Mouse (Mus musculus): ENCODE results near the gene Foxp1. TPM values are rescaled to one million over a fixed set of nuclear protein-coding genes. Genes with fewer than 3 reads are reported as not detected.

The Foxp1 gene
- polyA plus RNA-seq, 1 experiment: 93.7 TPM

- WGBS: 82% methylated on average over 3 of the region's 3 CpGs
- Histone ChIP-seq H3K4me3 (replicated peaks; ENCODE audit: control insufficient read depth, low read depth, low read length) (no peak overlapping the region), H3K27ac (ENCODE audit: control insufficient read depth, insufficient read depth, low read depth, low read length, poor library complexity) (no peak overlapping the region), H3K4me1 (ENCODE audit: control insufficient read depth, insufficient read depth, low read length) (no peaks in the 10 kb centered on the region; the same call in 1 of the 2 replicates)
- TF ChIP-seq CTCF (IDR thresholded peaks at IDR 0.05; ENCODE audit: control insufficient read depth, insufficient read depth, low read length): no peak
- TF ChIP-seq POLR2A (IDR thresholded peaks at IDR 0.05; ENCODE audit: borderline replicate concordance, control insufficient read depth, low read depth, low read length): no peak
Measured at GRCm38 (mm10) chr6:99314746-99315145, 207.8 kb downstream of the Foxp1 start.

GRCm38 (mm10) chr6:99310529-99310928 is 212.0 kb downstream of the Foxp1 start:
- 91% methylated on average over 12 of the region's 12 CpGs for WGBS

GRCm38 (mm10) chr6:99310171-99310500 is 212.4 kb downstream of the Foxp1 start:
- no peak overlapping the region for H3K27ac ChIP-seq (ENCODE audit: control insufficient read depth, insufficient read depth, low read depth, low read length, poor library complexity)
- H3K4me3 ChIP-seq (replicated peaks; ENCODE audit: control insufficient read depth, low read depth, low read length): no peak overlapping the region
- WGBS: 91% methylated on average over 3 of the region's 3 CpGs

More at GRCm38 (mm10) chr6:99310529-99310928, 212.0 kb downstream of the Foxp1 start:
- Histone ChIP-seq H3K27ac (ENCODE audit: control insufficient read depth, insufficient read depth, low read depth, low read length, poor library complexity) (no peak overlapping the region), H3K4me3 (replicated peaks; ENCODE audit: control insufficient read depth, low read depth, low read length) (no peak overlapping the region), H3K4me1 (ENCODE audit: control insufficient read depth, insufficient read depth, low read length) (no peaks in the 10 kb centered on the region; the same call in 1 of the 2 replicates)
- no peak for TF ChIP-seq CTCF (IDR thresholded peaks at IDR 0.05; ENCODE audit: control insufficient read depth, insufficient read depth, low read length)
- no peak for TF ChIP-seq POLR2A (IDR thresholded peaks at IDR 0.05; ENCODE audit: borderline replicate concordance, control insufficient read depth, low read depth, low read length)

GRCm38 (mm10) chr6:99309466-99310170 is 212.9 kb downstream of the Foxp1 start:
- 85% methylated on average over 14 of the region's 14 CpGs for WGBS
- TF ChIP-seq POLR2A (IDR thresholded peaks at IDR 0.05; ENCODE audit: borderline replicate concordance, control insufficient read depth, low read depth, low read length) (no peak), CTCF (IDR thresholded peaks at IDR 0.05; ENCODE audit: control insufficient read depth, insufficient read depth, low read length) (no peak)
- no peak overlapping the region for H3K27ac ChIP-seq (ENCODE audit: control insufficient read depth, insufficient read depth, low read depth, low read length, poor library complexity)
- H3K4me1 ChIP-seq (ENCODE audit: control insufficient read depth, insufficient read depth, low read length): no peaks in the 10 kb centered on the region; the same call in 1 of the 2 replicates
- no peak overlapping the region for H3K4me3 ChIP-seq (replicated peaks; ENCODE audit: control insufficient read depth, low read depth, low read length)

More at GRCm38 (mm10) chr6:99310171-99310500, 212.4 kb downstream of the Foxp1 start:
- no peak for TF ChIP-seq CTCF (IDR thresholded peaks at IDR 0.05; ENCODE audit: control insufficient read depth, insufficient read depth, low read length)
- TF ChIP-seq POLR2A (IDR thresholded peaks at IDR 0.05; ENCODE audit: borderline replicate concordance, control insufficient read depth, low read depth, low read length): no peak
- no peaks in the 10 kb centered on the region; the same call in 1 of the 2 replicates for H3K4me1 ChIP-seq (ENCODE audit: control insufficient read depth, insufficient read depth, low read length)

- TF ChIP-seq CTCF (IDR thresholded peaks at IDR 0.05; ENCODE audit: control insufficient read depth, insufficient read depth, low read length) (no peak), POLR2A (IDR thresholded peaks at IDR 0.05; ENCODE audit: borderline replicate concordance, control insufficient read depth, low read depth, low read length) (no peak)
- peaks cover 1% of the 10 kb centered on the region; the same call in 1 of the 2 replicates for H3K4me1 ChIP-seq (ENCODE audit: control insufficient read depth, insufficient read depth, low read length)
- 73% methylated on average over 3 of the region's 3 CpGs for WGBS
- no peak overlapping the region for H3K4me3 ChIP-seq (replicated peaks; ENCODE audit: control insufficient read depth, low read depth, low read length)
- no peak overlapping the region for H3K27ac ChIP-seq (ENCODE audit: control insufficient read depth, insufficient read depth, low read depth, low read length, poor library complexity)
Measured at GRCm38 (mm10) chr6:99305751-99306150, 216.8 kb downstream of the Foxp1 start.

GRCm38 (mm10) chr6:99305236-99305635 is 217.3 kb downstream of the Foxp1 start:
- 79% methylated on average over 3 of the region's 3 CpGs for WGBS

GRCm38 (mm10) chr6:99302662-99303435 is 219.7 kb downstream of the Foxp1 start:
- H3K4me3 ChIP-seq (replicated peaks; ENCODE audit: control insufficient read depth, low read depth, low read length): no peak overlapping the region
- WGBS: 51% methylated on average over 6 of the region's 6 CpGs
- peak overlapping the region; percentile 60 for H3K27ac ChIP-seq (ENCODE audit: control insufficient read depth, insufficient read depth, low read depth, low read length, poor library complexity)
- TF ChIP-seq POLR2A (IDR thresholded peaks at IDR 0.05; ENCODE audit: borderline replicate concordance, control insufficient read depth, low read depth, low read length) (no peak), CTCF (IDR thresholded peaks at IDR 0.05; ENCODE audit: control insufficient read depth, insufficient read depth, low read length) (no peak)
- peaks cover 4% of the 10 kb centered on the region; the same call in 1 of the 2 replicates for H3K4me1 ChIP-seq (ENCODE audit: control insufficient read depth, insufficient read depth, low read length)

More at GRCm38 (mm10) chr6:99305236-99305635, 217.3 kb downstream of the Foxp1 start:
- no peak for TF ChIP-seq CTCF (IDR thresholded peaks at IDR 0.05; ENCODE audit: control insufficient read depth, insufficient read depth, low read length)
- TF ChIP-seq POLR2A (IDR thresholded peaks at IDR 0.05; ENCODE audit: borderline replicate concordance, control insufficient read depth, low read depth, low read length): no peak
- Histone ChIP-seq H3K4me1 (ENCODE audit: control insufficient read depth, insufficient read depth, low read length) (peaks cover 1% of the 10 kb centered on the region; the same call in 1 of the 2 replicates), H3K4me3 (replicated peaks; ENCODE audit: control insufficient read depth, low read depth, low read length) (no peak overlapping the region), H3K27ac (ENCODE audit: control insufficient read depth, insufficient read depth, low read depth, low read length, poor library complexity) (no peak overlapping the region)

- Histone ChIP-seq H3K4me1 (ENCODE audit: control insufficient read depth, insufficient read depth, low read length) (peaks cover 4% of the 10 kb centered on the region; the same call in 1 of the 2 replicates), H3K4me3 (replicated peaks; ENCODE audit: control insufficient read depth, low read depth, low read length) (no peak overlapping the region), H3K27ac (ENCODE audit: control insufficient read depth, insufficient read depth, low read depth, low read length, poor library complexity) (no peak overlapping the region)
- WGBS: 56% methylated on average over 8 of the region's 8 CpGs
- TF ChIP-seq POLR2A (IDR thresholded peaks at IDR 0.05; ENCODE audit: borderline replicate concordance, control insufficient read depth, low read depth, low read length): no peak
- no peak for TF ChIP-seq CTCF (IDR thresholded peaks at IDR 0.05; ENCODE audit: control insufficient read depth, insufficient read depth, low read length)
Measured at GRCm38 (mm10) chr6:99301923-99302322, 220.6 kb downstream of the Foxp1 start.

All from bone marrow, adult 2 months (tissue).